Comparison of ENCODE assay signal across 16 mouse cellular contexts in genomic region chr3:86975150-86975549, GRCm38 (mm10). TPM values are rescaled to one million over a fixed set of nuclear protein-coding genes. Genes with fewer than 3 reads are reported as not detected.
DNase-seq lines count a peak whose midpoint lies in the region; ATAC-seq and TF ChIP-seq lines count a peak whose summit lies in the region.
"Had no signal": no experiment of that assay in that cellular context is flagged by ENCODE, and none has a peak within 500 bp of the region (broad histone marks: within the 10 kb centered on the region; RNA-seq: fewer than 3 reads in every experiment).

No protein-coding gene starts in this region.

- no peaks in the 10 kb centered on the region for H3K27me3 ChIP-seq in hindbrain, postnatal 0 days (ENCODE audit: insufficient read depth, low read length)
- no peaks in the 10 kb centered on the region for H3K27me3 ChIP-seq in hindbrain, embryonic 10.5 days (ENCODE audit: insufficient read depth, poor library complexity, severe bottlenecking)
- H3K27me3 ChIP-seq in midbrain, postnatal 0 days (ENCODE audit: insufficient read depth, low read length) = no peaks in the 10 kb centered on the region
- H3K27me3 ChIP-seq in midbrain, embryonic 15.5 days (replicated peaks) = no peaks in the 10 kb centered on the region
- H3K27me3 ChIP-seq: limb, embryonic 12.5 days; liver, embryonic 15.5 days had no signal

- DNase-seq in hindbrain, postnatal 0 days (ENCODE audit: low spot score) = peak; percentile 68
- DNase-seq in hindbrain, embryonic 10.5 days (ENCODE audit: low spot score) = no peak
- DNase-seq in midbrain, postnatal 0 days (ENCODE audit: low spot score) = peak; percentile 62
- DNase-seq in layer of hippocampus, adult 11-12 months (ENCODE audit: low spot score) = peak; percentile 41
- DNase-seq in T-cell, adult 2 months (ENCODE audit: low spot score) = no peak
- DNase-seq: adrenal gland, postnatal 36 days; kidney, adult 9 months; lung, postnatal 36 days; right cerebral cortex, adult 18-20 months had no signal

- H3K9me3 ChIP-seq in hindbrain, postnatal 0 days (ENCODE audit: low read length) = no peaks in the 10 kb centered on the region
- H3K9me3 ChIP-seq in hindbrain, embryonic 10.5 days = no peaks in the 10 kb centered on the region
- H3K9me3 ChIP-seq in midbrain, postnatal 0 days (ENCODE audit: low read length) = no peaks in the 10 kb centered on the region
- no peaks in the 10 kb centered on the region for H3K9me3 ChIP-seq in midbrain, embryonic 15.5 days
- H3K9me3 ChIP-seq: limb, embryonic 12.5 days; liver, embryonic 15.5 days; midbrain, embryonic 10.5 days had no signal

- H3K4me3 ChIP-seq in hindbrain, postnatal 0 days (ENCODE audit: low read length) = no peak overlapping the region
- H3K4me3 ChIP-seq in hindbrain, embryonic 10.5 days = no peak overlapping the region
- H3K4me3 ChIP-seq in midbrain, postnatal 0 days (ENCODE audit: low read depth, low read length) = no peak overlapping the region
- no peak overlapping the region for H3K4me3 ChIP-seq in midbrain, embryonic 15.5 days
- H3K4me3 ChIP-seq: limb, embryonic 12.5 days; liver, embryonic 15.5 days; midbrain, embryonic 10.5 days had no signal

- no peak for ATAC-seq in hindbrain, postnatal 0 days
- ATAC-seq in midbrain, postnatal 0 days (ENCODE audit: low FRiP score) = no peak
- ATAC-seq in midbrain, embryonic 15.5 days (replicated peaks) = no peak
- no peak for ATAC-seq in erythroblast, adult 5-6 weeks (replicated peaks; ENCODE audit: low FRiP score, poor library complexity, severe bottlenecking)
- ATAC-seq: CD4-positive, CD25-positive, alpha-beta regulatory T cell, adult 4 months had no signal

- no peak overlapping the region for H3K9ac ChIP-seq in hindbrain, postnatal 0 days (replicated peaks; ENCODE audit: low read length)
- no peak overlapping the region for H3K9ac ChIP-seq in midbrain, postnatal 0 days (replicated peaks; ENCODE audit: low read length, poor library complexity, severe bottlenecking)
- no peak overlapping the region for H3K9ac ChIP-seq in midbrain, embryonic 15.5 days
- H3K9ac ChIP-seq: limb, embryonic 12.5 days; liver, embryonic 15.5 days had no signal

- WGBS in hindbrain, postnatal 0 days = 50% methylated on average over 2 of the region's 2 CpGs
- 84% methylated on average over 2 of the region's 2 CpGs for WGBS in hindbrain, embryonic 10.5 days
- 71% methylated on average over 2 of the region's 2 CpGs for WGBS in midbrain, postnatal 0 days
- 75% methylated on average over 2 of the region's 2 CpGs for whole genome bisulfite sequencing in midbrain, embryonic 15.5 days

- H3K4me1 ChIP-seq in hindbrain, postnatal 0 days (ENCODE audit: insufficient read depth, low read length) = no peaks in the 10 kb centered on the region
- H3K4me1 ChIP-seq in hindbrain, embryonic 10.5 days (replicated peaks) = no peaks in the 10 kb centered on the region
- H3K4me1 ChIP-seq in midbrain, postnatal 0 days (ENCODE audit: insufficient read depth, low read length) = no peaks in the 10 kb centered on the region
- no peaks in the 10 kb centered on the region for H3K4me1 ChIP-seq in midbrain, embryonic 15.5 days
- H3K4me1 ChIP-seq: limb, embryonic 12.5 days; liver, embryonic 15.5 days; midbrain, embryonic 10.5 days had no signal

- H3K36me3 ChIP-seq in hindbrain, postnatal 0 days (ENCODE audit: insufficient read depth, low read length) = no peaks in the 10 kb centered on the region
- H3K36me3 ChIP-seq in hindbrain, embryonic 10.5 days = no peaks in the 10 kb centered on the region
- H3K36me3 ChIP-seq in midbrain, postnatal 0 days (ENCODE audit: insufficient read depth, low read length) = no peaks in the 10 kb centered on the region
- H3K36me3 ChIP-seq in midbrain, embryonic 15.5 days (replicated peaks) = no peaks in the 10 kb centered on the region
- H3K36me3 ChIP-seq: limb, embryonic 12.5 days; liver, embryonic 15.5 days; midbrain, embryonic 10.5 days had no signal

- H3K27ac ChIP-seq in hindbrain, postnatal 0 days = no peak overlapping the region
- H3K27ac ChIP-seq in hindbrain, embryonic 10.5 days = no peak overlapping the region
- H3K27ac ChIP-seq in midbrain, postnatal 0 days (ENCODE audit: low read depth, low read length) = no peak overlapping the region
- no peak overlapping the region for H3K27ac ChIP-seq in midbrain, embryonic 15.5 days
- H3K27ac ChIP-seq: limb, embryonic 12.5 days; liver, embryonic 15.5 days; midbrain, embryonic 10.5 days had no signal

- peak; percentile 62 for TF ChIP-seq CTCF in hindbrain, postnatal 0 days (IDR thresholded peaks at IDR 0.05; ENCODE audit: low read depth)
- peak; percentile 59 for TF ChIP-seq CTCF in midbrain, postnatal 0 days (IDR thresholded peaks at IDR 0.05)

- H3K4me2 ChIP-seq in hindbrain, postnatal 0 days (ENCODE audit: low read depth, low read length) = no peak overlapping the region
- no peak overlapping the region for H3K4me2 ChIP-seq in midbrain, postnatal 0 days (ENCODE audit: low read depth, low read length, poor library complexity, severe bottlenecking)
- H3K4me2 ChIP-seq in midbrain, embryonic 15.5 days = no peak overlapping the region
- H3K4me2 ChIP-seq: heart, embryonic 11.5 days; limb, embryonic 12.5 days; liver, embryonic 15.5 days had no signal

RNA-seq across cellular contexts. Expression of gene Cd1d1, which starts 24.1 kb away (rescaled TPM):
- 12.4 and 20.5 TPM in 2 replicates for total RNA-seq in hindbrain, postnatal 0 days (2014; rRNA removed)
- polyA plus RNA-seq in hindbrain, postnatal 0 days (2015; fragmentation: Nextera tagmentation; extraction: Ambion mirVana) = 31.5 and 40.8 TPM in 2 replicates
- 24.0 and 32.4 TPM in 2 replicates for polyA plus RNA-seq in hindbrain, embryonic 10.5 days (2016; fragmentation: Nextera tagmentation; extraction: Ambion mirVana)
- 15.2 and 16.2 TPM in 2 replicates for total RNA-seq in midbrain, postnatal 0 days (2014; rRNA removed)
- 17.4 and 21.3 TPM in 2 replicates for polyA plus RNA-seq in midbrain, postnatal 0 days (2015; fragmentation: Nextera tagmentation; extraction: Ambion mirVana)
- 47.7 and 52.9 TPM in 2 replicates for polyA plus RNA-seq in midbrain, embryonic 15.5 days (2015; fragmentation: Nextera tagmentation; extraction: Ambion mirVana)
- total RNA-seq in erythroblast, adult 5-6 weeks (2015; ENCODE audit: low replicate concordance) = 5.6 and 15.0 TPM in 2 replicates
- total RNA-seq in erythroblast, adult 5-6 weeks (2017; ENCODE audit: low replicate concordance) = 0.98 and 4.2 TPM in 2 replicates

RNA-seq across cellular contexts. Expression of gene Dclk2, which starts 54.5 kb away (rescaled TPM):
- total RNA-seq in hindbrain, postnatal 0 days (2014; rRNA removed) = 159 and 176 TPM in 2 replicates
- 68.1 and 69.6 TPM in 2 replicates for polyA plus RNA-seq in hindbrain, postnatal 0 days (2015; fragmentation: Nextera tagmentation; extraction: Ambion mirVana)
- 20.4 and 38.9 TPM in 2 replicates for polyA plus RNA-seq in hindbrain, embryonic 10.5 days (2016; fragmentation: Nextera tagmentation; extraction: Ambion mirVana)
- 158 and 162 TPM in 2 replicates for total RNA-seq in midbrain, postnatal 0 days (2014; rRNA removed)
- 61.8 and 71.6 TPM in 2 replicates for polyA plus RNA-seq in midbrain, postnatal 0 days (2015; fragmentation: Nextera tagmentation; extraction: Ambion mirVana)
- polyA plus RNA-seq in midbrain, embryonic 15.5 days (2015; fragmentation: Nextera tagmentation; extraction: Ambion mirVana) = 95.5 and 98.0 TPM in 2 replicates
- 29.4 and 35.9 TPM in 2 replicates for total RNA-seq in erythroblast, adult 5-6 weeks (2015; ENCODE audit: low replicate concordance)
- total RNA-seq in erythroblast, adult 5-6 weeks (2017; ENCODE audit: low replicate concordance) = 60.2 and 63.1 TPM in 2 replicates

Comparison
In these comparisons a context has a peak if more than half of its experiments do, and no peak if none do; other contexts are left out.
1. DNase-seq: peak in hindbrain, postnatal 0 days (single experiment), midbrain, postnatal 0 days (single experiment) and layer of hippocampus, adult 11-12 months (single experiment); none in hindbrain, embryonic 10.5 days (single experiment) and T-cell, adult 2 months (single experiment).